Comparison of ENCODE assay signal across 28 mouse cellular contexts in the genomic region with DNA sequence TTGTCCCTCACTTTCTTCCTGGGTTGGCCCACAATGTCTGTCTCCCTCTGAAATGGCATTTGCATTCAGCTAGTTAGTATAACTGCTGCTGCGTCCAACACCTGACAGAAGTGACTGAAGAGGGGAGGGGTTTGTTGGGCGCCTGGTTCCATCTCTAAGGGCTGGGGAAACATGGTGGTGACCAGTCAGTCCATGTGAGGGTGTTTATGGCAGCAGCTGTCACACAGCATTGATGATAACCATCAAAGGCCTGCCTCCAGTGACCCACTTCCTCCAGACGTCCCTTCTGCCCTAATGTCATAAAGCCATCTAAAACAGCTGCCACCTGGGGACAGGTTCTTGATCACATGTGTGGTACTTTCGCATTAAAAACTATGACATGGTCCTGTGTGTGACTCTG. TPM values are rescaled to one million over a fixed set of nuclear protein-coding genes. Genes with fewer than 3 reads are reported as not detected.
DNase-seq lines count a peak whose midpoint lies in the region; ATAC-seq lines count a peak whose summit lies in the region.
"Had no signal": no experiment of that assay in that cellular context is flagged by ENCODE, and none has a peak within 500 bp of the region (broad histone marks: within the 10 kb centered on the region; RNA-seq: fewer than 3 reads in every experiment).

No protein-coding gene starts in this region.

- no peak overlapping the region for H3K4me2 ChIP-seq in intestine, embryonic 15.5 days (replicated peaks)
- no peak overlapping the region for H3K4me2 ChIP-seq in intestine, embryonic 16.5 days (ENCODE audit: low read depth, low read length)
- no peak overlapping the region for H3K4me2 ChIP-seq in heart, embryonic 11.5 days
- H3K4me2 ChIP-seq: embryonic facial prominence, embryonic 12.5 days; heart, embryonic 12.5 days; hindbrain, embryonic 14.5 days; limb, embryonic 12.5 days; liver, embryonic 11.5 days; lung, embryonic 15.5 days; midbrain, embryonic 15.5 days; neural tube, embryonic 13.5 days had no signal

- H3K9me3 ChIP-seq in intestine, embryonic 15.5 days = no peaks in the 10 kb centered on the region
- no peaks in the 10 kb centered on the region for H3K9me3 ChIP-seq in intestine, embryonic 16.5 days (ENCODE audit: control insufficient read depth, low read length)
- H3K9me3 ChIP-seq in heart, embryonic 11.5 days (replicated peaks; ENCODE audit: control insufficient read depth, low read length) = no peaks in the 10 kb centered on the region
- H3K9me3 ChIP-seq: embryonic facial prominence, embryonic 12.5 days; heart, embryonic 12.5 days; limb, embryonic 12.5 days; lung, embryonic 15.5 days; midbrain, embryonic 15.5 days; neural tube, embryonic 13.5 days had no signal

- DNase-seq in CD4-positive helper T cell, adult 2 months (ENCODE audit: low read depth, low spot score) = peak; percentile 61
- no peak for DNase-seq in adrenal gland, postnatal 14 days
- DNase-seq: adrenal gland, postnatal 10 days; cerebellum, adult 11 months; cerebellum, adult 9-10 months; cerebellum, postnatal 36 days; embryo, embryonic 11 days; gastrocnemius, postnatal 36 days; heart, adult 18-20 months; heart, postnatal 4 days; kidney, adult 8-10 months; kidney, postnatal 4 days had no signal

- no peaks in the 10 kb centered on the region for H3K4me1 ChIP-seq in intestine, embryonic 15.5 days (replicated peaks)
- no peaks in the 10 kb centered on the region for H3K4me1 ChIP-seq in intestine, embryonic 16.5 days (ENCODE audit: control insufficient read depth, insufficient read depth, low read length)
- peaks cover 6% of the 10 kb centered on the region for H3K4me1 ChIP-seq in heart, embryonic 11.5 days (ENCODE audit: control insufficient read depth, insufficient read depth, low read length)

- no peaks in the 10 kb centered on the region for H3K36me3 ChIP-seq in intestine, embryonic 15.5 days
- H3K36me3 ChIP-seq in intestine, embryonic 16.5 days (ENCODE audit: control insufficient read depth, insufficient read depth, low read length) = no peaks in the 10 kb centered on the region
- H3K36me3 ChIP-seq in heart, embryonic 11.5 days (ENCODE audit: control insufficient read depth, insufficient read depth, low read length) = no peaks in the 10 kb centered on the region
- H3K36me3 ChIP-seq: embryonic facial prominence, embryonic 12.5 days; heart, embryonic 12.5 days; limb, embryonic 12.5 days; lung, embryonic 15.5 days; midbrain, embryonic 15.5 days; neural tube, embryonic 13.5 days had no signal

- 0 out of 2 replicates have a peak, but pooled peaks have one; percentile 34 for ATAC-seq in intestine, embryonic 15.5 days
- no peak for ATAC-seq in intestine, embryonic 16.5 days
- peak; percentile 20 for ATAC-seq in common myeloid progenitor, adult 5-6 weeks (replicated peaks; ENCODE audit: low read depth, poor library complexity, severe bottlenecking)
- peak; percentile 50; the same call in 1 of the 2 replicates for ATAC-seq in monocyte, adult 5-6 weeks (replicated peaks; ENCODE audit: insufficient number of reproducible peaks, low FRiP score, low TSS enrichment, poor library complexity, severe bottlenecking)
- no peak for ATAC-seq in heart, embryonic 11.5 days (replicated peaks; ENCODE audit: insufficient number of reproducible peaks, low FRiP score, low TSS enrichment)
- ATAC-seq in frontal cortex, adult (ENCODE audit: low TSS enrichment) = no peak
- ATAC-seq: forebrain, embryonic 14.5 days; midbrain, embryonic 15.5 days had no signal

- no peaks in the 10 kb centered on the region for H3K27me3 ChIP-seq in intestine, embryonic 15.5 days (replicated peaks)
- no peaks in the 10 kb centered on the region for H3K27me3 ChIP-seq in intestine, embryonic 16.5 days (replicated peaks; ENCODE audit: control insufficient read depth, insufficient read depth, low read length)
- 0 out of 2 replicates have a peak, but pooled peaks cover 2% of the 10 kb centered on the region for H3K27me3 ChIP-seq in heart, embryonic 11.5 days (ENCODE audit: control insufficient read depth, insufficient read depth, low read length)
- H3K27me3 ChIP-seq: embryonic facial prominence, embryonic 12.5 days; heart, embryonic 12.5 days; limb, embryonic 12.5 days; lung, embryonic 15.5 days; midbrain, embryonic 15.5 days; neural tube, embryonic 13.5 days had no signal

- no peak overlapping the region for H3K4me3 ChIP-seq in intestine, embryonic 15.5 days (replicated peaks)
- no peak overlapping the region for H3K4me3 ChIP-seq in intestine, embryonic 16.5 days (ENCODE audit: low read length)
- H3K4me3 ChIP-seq in heart, embryonic 11.5 days (ENCODE audit: low read depth, low read length) = no peak overlapping the region
- H3K4me3 ChIP-seq: embryonic facial prominence, embryonic 12.5 days; heart, embryonic 12.5 days; limb, embryonic 12.5 days; lung, embryonic 15.5 days; midbrain, embryonic 15.5 days; neural tube, embryonic 13.5 days had no signal

- 51% methylated on average over 4 of the region's 4 CpGs for WGBS in intestine, embryonic 15.5 days
- WGBS in intestine, embryonic 16.5 days = 58% methylated on average over 4 of the region's 4 CpGs
- WGBS in heart, embryonic 11.5 days (ENCODE audit: insufficient replicate concordance) = 66% methylated on average over 4 of the region's 4 CpGs

- no peak overlapping the region for H3K27ac ChIP-seq in intestine, embryonic 15.5 days
- no peak overlapping the region for H3K27ac ChIP-seq in intestine, embryonic 16.5 days (ENCODE audit: low read length)
- H3K27ac ChIP-seq in heart, embryonic 11.5 days (ENCODE audit: low read depth, low read length) = no peak overlapping the region
- H3K27ac ChIP-seq: embryonic facial prominence, embryonic 12.5 days; hindbrain, embryonic 14.5 days; kidney, postnatal 0 days; limb, embryonic 12.5 days; lung, embryonic 15.5 days; midbrain, embryonic 15.5 days; neural tube, embryonic 13.5 days had no signal

- no peak overlapping the region for H3K9ac ChIP-seq in intestine, embryonic 15.5 days
- H3K9ac ChIP-seq in intestine, embryonic 16.5 days (ENCODE audit: low read depth, low read length) = no peak overlapping the region
- H3K9ac ChIP-seq in heart, embryonic 11.5 days (ENCODE audit: low read depth, low read length) = no peak overlapping the region
- H3K9ac ChIP-seq: embryonic facial prominence, embryonic 12.5 days; heart, embryonic 12.5 days; hindbrain, embryonic 14.5 days; limb, embryonic 12.5 days; lung, embryonic 15.5 days; midbrain, embryonic 15.5 days; neural tube, embryonic 13.5 days had no signal

RNA-seq across cellular contexts. Expression of a gene that starts 55.9 kb away (rescaled TPM):
- 0.39 and 0.40 TPM in 2 replicates for polyA plus RNA-seq in intestine, embryonic 15.5 days (2015; fragmentation: Nextera tagmentation; extraction: Ambion mirVana)
- 0.28 and 0.58 TPM in 2 replicates for polyA plus RNA-seq in intestine, embryonic 16.5 days (2015; fragmentation: Nextera tagmentation; extraction: Ambion mirVana)
- total RNA-seq in common myeloid progenitor, adult 5-6 weeks (2017) = not detected in 2 replicates
- 0.10 to 2.5 TPM (median 0.19 TPM) in 3 replicates for total RNA-seq in monocyte, adult 5-6 weeks (2017)
- total RNA-seq in adrenal gland, postnatal 14 days (2021) = 0.70 and 1.4 TPM in 2 replicates
- polyA plus RNA-seq in heart, embryonic 11.5 days (2014; fragmentation: Nextera tagmentation; extraction: Ambion mirVana) = 1.1 and 1.6 TPM in 2 replicates
- total RNA-seq: heart, adult 18-20 months had no signal

Comparison
In these comparisons a context has a peak if more than half of its experiments do, and no peak if none do; other contexts are left out.
1. ATAC-seq: peak in intestine, embryonic 15.5 days (single experiment), common myeloid progenitor, adult 5-6 weeks (single experiment) and monocyte, adult 5-6 weeks (single experiment); none in intestine, embryonic 16.5 days (single experiment), heart, embryonic 11.5 days (single experiment) and frontal cortex, adult (single experiment).